Mouse (Mus musculus): ENCODE results near the gene Plpp6. TPM values are rescaled to one million over a fixed set of nuclear protein-coding genes. Genes with fewer than 3 reads are reported as not detected.

Plpp6 gene
- polyA plus RNA-seq (2015; fragmentation: Illumina TruSeq; extraction: RNeasy Lipid Tissue Mini Kit (QIAGEN cat#74804); ENCODE audit: insufficient read depth, low read depth, low replicate concordance) = 3.9 TPM

DNA sequence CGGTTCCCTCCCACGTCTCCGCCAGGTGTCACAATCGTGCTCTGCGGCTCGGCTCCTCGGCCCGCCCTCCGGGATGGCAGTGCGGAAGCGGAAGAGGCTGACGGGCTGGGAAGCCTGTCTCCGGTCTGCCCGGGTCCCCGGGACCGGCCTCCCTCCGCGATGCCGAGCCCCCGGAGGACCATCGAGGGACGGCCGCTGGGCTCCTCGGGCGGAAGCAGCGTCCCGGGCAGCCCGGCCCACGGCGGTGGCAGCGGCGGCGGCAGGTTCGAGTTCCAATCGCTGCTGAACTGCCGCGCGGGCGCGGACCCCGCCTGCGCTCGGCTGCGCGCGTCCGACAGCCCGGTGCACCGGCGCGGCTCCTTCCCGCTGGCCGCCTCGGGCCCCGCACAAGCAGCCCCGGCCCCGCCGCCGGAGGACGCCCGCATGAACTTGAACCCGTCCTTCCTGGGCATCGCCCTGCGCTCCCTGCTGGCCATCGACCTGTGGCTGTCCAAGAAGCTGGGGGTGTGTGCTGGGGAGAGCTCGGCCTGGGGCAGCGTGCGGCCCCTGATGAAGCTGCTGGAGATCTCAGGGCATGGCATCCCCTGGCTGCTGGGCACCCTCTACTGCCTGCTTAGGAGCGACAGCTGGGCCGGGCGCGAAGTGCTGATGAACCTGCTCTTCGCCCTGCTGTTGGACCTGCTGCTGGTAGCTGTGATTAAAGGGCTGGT lies at the start of gene Plpp6:
Plpp6 (plus strand) TSS at position 112 of the 710 bp plus-strand sequence.

GRCm38 (mm10) chr19:28967652-28968051 lies 3.9 kb downstream of the Plpp6 start, which contains the start of gene 4430402I18Rik:
Gene 4430402I18Rik (minus strand): TSS chr19:28967800.

DNA sequence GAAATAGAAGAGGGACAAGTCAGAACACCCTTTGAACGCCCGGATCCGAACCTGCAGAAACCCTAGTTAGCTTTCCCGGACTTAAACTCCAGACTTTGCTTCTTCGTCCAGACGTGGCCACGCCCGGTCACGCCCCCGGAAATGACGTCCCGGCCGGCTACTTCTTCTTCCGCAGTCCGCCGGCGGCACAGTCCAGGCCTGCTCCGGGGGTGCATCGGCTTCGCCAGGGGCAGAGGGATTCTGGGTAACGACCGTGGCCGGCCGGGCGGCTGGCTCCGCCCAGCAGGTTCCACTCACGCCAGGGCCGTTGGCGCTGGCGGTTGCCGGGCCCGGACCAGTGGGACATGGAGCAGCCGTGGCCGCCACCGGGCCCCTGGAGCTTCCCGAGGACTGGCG lies 26.4 kb downstream of the Plpp6 start, which contains the start of gene Cdc37l1:
Cdc37l1 (plus strand) TSS at position 159 of the 396 bp plus-strand sequence.

Other genes starting within 250 kb of the Plpp6 start
- gene Slc1a1, start 128.9 kb upstream of the Plpp6 start, polyA plus RNA-seq (2015; fragmentation: Illumina TruSeq; extraction: RNeasy Lipid Tissue Mini Kit (QIAGEN cat#74804); ENCODE audit: insufficient read depth, low read depth, low replicate concordance) = 0.20 TPM
- 1.4 TPM for gene 4430402I18Rik, start 3.8 kb downstream of the Plpp6 start, polyA plus RNA-seq (2015; fragmentation: Illumina TruSeq; extraction: RNeasy Lipid Tissue Mini Kit (QIAGEN cat#74804); ENCODE audit: insufficient read depth, low read depth, low replicate concordance)
- 9.5 TPM for gene Cdc37l1, start 26.4 kb downstream of the Plpp6 start, polyA plus RNA-seq (2015; fragmentation: Illumina TruSeq; extraction: RNeasy Lipid Tissue Mini Kit (QIAGEN cat#74804); ENCODE audit: insufficient read depth, low read depth, low replicate concordance)
- 24.1 TPM for gene Ak3, start 84.0 kb downstream of the Plpp6 start, polyA plus RNA-seq (2015; fragmentation: Illumina TruSeq; extraction: RNeasy Lipid Tissue Mini Kit (QIAGEN cat#74804); ENCODE audit: insufficient read depth, low read depth, low replicate concordance)
- gene Rcl1, start 137.4 kb downstream of the Plpp6 start, polyA plus RNA-seq (2015; fragmentation: Illumina TruSeq; extraction: RNeasy Lipid Tissue Mini Kit (QIAGEN cat#74804); ENCODE audit: insufficient read depth, low read depth, low replicate concordance) = 4.0 TPM

All from pancreas, adult 10 weeks (tissue).